Mouse (Mus musculus) bone marrow, adult 2 months (tissue): ENCODE data around the gene Gm26602.

Experiments
- CTCF ChIP-seq: fragments of 200-500 bp; IDR thresholded peaks from 2 replicates; pipeline ENCODE4 v1.5.1; 2011; ENCODE audit warnings: low read length, control low read depth; ENCODE audit not compliant: control insufficient read depth, insufficient read depth
- POLR2A ChIP-seq: fragments of 200-500 bp; IDR thresholded peaks from 2 replicates; pipeline ENCODE4 v1.6.1; 2011; ENCODE audit warnings: low read depth, mild to moderate bottlenecking, control low read depth, low read length, borderline replicate concordance; ENCODE audit not compliant: control insufficient read depth

DNA sequence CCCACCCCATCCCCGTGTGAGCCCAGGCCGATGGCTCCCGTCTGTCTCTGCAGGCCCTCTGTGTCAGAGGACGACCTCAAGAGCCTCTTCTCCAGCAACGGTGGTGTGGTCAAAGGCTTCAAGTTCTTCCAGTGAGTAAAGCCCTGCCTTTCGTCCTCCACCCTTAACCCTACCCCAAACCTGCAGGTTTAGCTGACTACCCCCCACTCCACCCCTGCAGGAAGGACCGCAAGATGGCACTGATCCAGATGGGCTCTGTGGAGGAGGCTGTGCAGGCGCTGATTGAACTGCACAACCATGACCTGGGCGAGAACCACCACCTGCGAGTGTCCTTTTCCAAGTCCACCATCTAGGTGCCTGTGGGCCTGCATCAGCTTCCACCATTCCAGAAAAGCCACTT, 47.7 kb upstream of the Gm26602 start:
- no peak for TF ChIP-seq POLR2A
- no peak for TF ChIP-seq CTCF
